Mouse (Mus musculus): Measurements from ENCODE around the gene Tsc1.

DNA sequence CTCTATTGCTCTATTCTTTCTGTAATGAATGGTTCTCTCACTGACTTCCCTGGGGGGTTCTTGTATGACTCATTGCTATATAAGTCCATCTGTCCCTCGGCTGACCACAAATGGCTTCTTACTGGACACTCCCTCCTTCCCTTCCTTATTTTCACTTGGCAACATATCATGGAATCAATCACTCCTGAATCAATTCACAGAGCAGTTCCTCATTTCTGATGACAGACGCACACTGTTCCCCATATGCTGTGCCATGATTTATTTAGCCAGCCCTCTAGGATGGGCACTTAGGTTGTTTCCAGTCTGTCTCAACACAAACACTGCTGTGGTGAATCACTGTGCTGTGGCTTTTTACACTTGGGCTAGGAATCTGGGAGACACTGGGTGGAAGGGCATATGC, 49.5 kb upstream of the Tsc1 start:
- TF ChIP-seq TAL1 (IDR thresholded peaks at IDR 0.05; ENCODE audit: low read length) (peak; percentile 45), MYB (IDR thresholded peaks at IDR 0.05; ENCODE audit: low read depth, low read length) (no peak), GABPA (IDR thresholded peaks at IDR 0.05; ENCODE audit: low read depth, low read length) (no peak), CTCF (IDR thresholded peaks at IDR 0.05 in 2 of 3, conservative IDR thresholded peaks at IDR 0.05 in 1 of 3; ENCODE audit: control insufficient read depth in 1 of 3, insufficient read depth in 1 of 3, low read depth in 2 of 3, low read length in 3 of 3, poor library complexity in 1 of 3, severe bottlenecking in 1 of 3) (no peak), GATA1 (IDR thresholded peaks at IDR 0.05; ENCODE audit: low read depth, low read length) (no peak), ELF1 (IDR thresholded peaks at IDR 0.05; ENCODE audit: low read depth, low read length) (no peak), POLR2A (IDR thresholded peaks at IDR 0.05; ENCODE audit: control insufficient read depth in 1 of 2, insufficient read depth in 1 of 2, low read depth in 1 of 2, low read length in 2 of 2, poor library complexity in 1 of 2) (no peak), EP300 (IDR thresholded peaks at IDR 0.05; ENCODE audit: low read depth in 1 of 2, low read length in 2 of 2) (peak in 1 of 2 experiments; percentile 49; a peak in 2 of 4 replicates), BHLHE40 (IDR thresholded peaks at IDR 0.05; ENCODE audit: borderline replicate concordance, low read depth, low read length) (no peak), MYC (IDR thresholded peaks at IDR 0.05; ENCODE audit: low read depth, low read length) (no peak), CHD2 (IDR thresholded peaks at IDR 0.05; ENCODE audit: low read length) (no peak), RAD21 (IDR thresholded peaks at IDR 0.05; ENCODE audit: low read depth, low read length) (no peak), MAFK (IDR thresholded peaks at IDR 0.05; ENCODE audit: borderline replicate concordance, low read depth, low read length) (no peak), NELFE (IDR thresholded peaks at IDR 0.05; ENCODE audit: low read depth, low read length) (no peak)

All from MEL (cell line).